Mouse (Mus musculus) bone marrow macrophage, adult 2 months (primary cell): ENCODE results near the gene Faim2. TPM values are rescaled to one million over a fixed set of nuclear protein-coding genes. Genes with fewer than 3 reads are reported as not detected.

Experiments
- H3K27ac ChIP-seq: 2 replicates; pipeline ENCODE4 v1.5.1; 2012; ENCODE audit warnings: low read depth, low read length; ENCODE audit not compliant: insufficient read depth
- H3K4me1 ChIP-seq: 2 replicates; pipeline ENCODE4 v1.6.1; 2012; ENCODE audit warnings: low read length; ENCODE audit not compliant: control insufficient read depth, insufficient read depth
- H3K4me3 ChIP-seq: 2 replicates; pipeline ENCODE4 v1.5.1; 2012; ENCODE audit warnings: mild to moderate bottlenecking, low read length, moderate library complexity; ENCODE audit not compliant: insufficient read depth
- CTCF ChIP-seq: IDR thresholded peaks from 2 replicates; pipeline ENCODE4 v1.5.1; 2012; ENCODE audit warnings: low read depth, mild to moderate bottlenecking, low read length, moderate library complexity
- POLR2A ChIP-seq: IDR thresholded peaks from 2 replicates; pipeline ENCODE4 v1.6.1; 2012; ENCODE audit warnings: mild to moderate bottlenecking, low read depth, low read length, borderline replicate concordance
- polyA plus RNA-seq: library from polyadenylated mRNA; stranded (reverse); fragments of >200 nt; gene quantifications from 2 replicates; pipeline ENCODE4 v1.2.4, GENCODE M21; 2012; ENCODE audit not compliant: missing spikeins, insufficient read depth, insufficient read length

Faim2 gene
- polyA plus RNA-seq, 1 experiment = 0.05 TPM

GRCm38 (mm10) chr15:99498781-99499180, 29.2 kb downstream of the Faim2 start:
- no peak overlapping the region for H3K27ac ChIP-seq
- no peak overlapping the region for H3K4me3 ChIP-seq
- TF ChIP-seq POLR2A (no peak), CTCF (no peak)
- peaks cover 15% of the 10 kb centered on the region for H3K4me1 ChIP-seq

DNA sequence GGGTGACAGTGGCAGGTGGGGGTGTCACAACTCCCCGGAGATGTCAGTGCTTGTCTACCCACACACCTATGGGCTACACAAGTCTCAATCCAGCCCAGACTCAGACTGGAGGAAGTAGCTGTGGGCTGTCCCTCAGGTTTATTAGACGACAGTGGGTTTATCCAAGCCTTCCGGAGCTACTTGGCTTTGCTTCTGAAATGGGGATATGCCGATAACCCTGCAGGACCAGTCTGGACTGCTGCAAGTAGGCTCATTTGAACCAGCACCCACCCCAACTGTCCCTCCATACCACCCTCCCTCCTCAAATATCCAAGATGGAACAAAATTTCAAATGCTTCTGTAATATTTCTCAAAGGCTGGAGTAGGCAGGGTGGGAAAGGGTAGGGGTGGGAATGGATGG, 29.6 kb downstream of the Faim2 start:
- no peak for TF ChIP-seq POLR2A
- TF ChIP-seq CTCF = no peak
- H3K4me3 ChIP-seq = no peak overlapping the region
- H3K4me1 ChIP-seq = peaks cover 15% of the 10 kb centered on the region
- H3K27ac ChIP-seq = peak overlapping the region; percentile 38

GRCm38 (mm10) chr15:99497527-99498242, 30.3 kb downstream of the Faim2 start:
- Histone ChIP-seq H3K27ac (peak overlapping the region; percentile 63), H3K4me1 (peaks cover 15% of the 10 kb centered on the region), H3K4me3 (peak overlapping the region; percentile 26)
- TF ChIP-seq POLR2A = no peak
- TF ChIP-seq CTCF = no peak

DNA sequence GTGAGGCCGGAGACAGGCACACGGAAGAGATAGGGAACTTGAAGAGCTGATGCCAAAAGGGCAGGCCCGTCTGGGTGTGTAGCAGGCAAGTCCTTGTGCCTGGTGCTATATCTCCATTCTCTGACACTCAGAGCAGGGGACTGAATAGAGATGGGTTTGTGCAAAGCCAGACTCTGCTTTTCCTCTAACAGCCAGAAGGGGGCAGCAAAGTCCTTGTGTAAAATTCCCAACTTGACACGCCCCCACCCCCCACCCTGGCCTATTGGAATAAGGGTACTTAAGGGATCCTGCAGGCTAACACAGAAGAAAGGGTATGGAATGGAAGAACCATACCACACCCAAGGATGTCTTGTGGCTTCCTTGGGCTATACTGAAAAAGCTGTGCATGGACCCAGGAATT, 30.9 kb downstream of the Faim2 start:
- TF ChIP-seq POLR2A (no peak), CTCF (peak; percentile 70; the same call in 1 of the 2 replicates)
- H3K4me1 ChIP-seq = peaks cover 15% of the 10 kb centered on the region
- no peak overlapping the region for H3K27ac ChIP-seq
- H3K4me3 ChIP-seq = no peak overlapping the region

GRCm38 (mm10) chr15:99484745-99485144, 43.2 kb downstream of the Faim2 start:
- Histone ChIP-seq H3K4me1 (peaks cover 9% of the 10 kb centered on the region; the same call in 1 of the 2 replicates), H3K27ac (no peak overlapping the region), H3K4me3 (no peak overlapping the region)
- TF ChIP-seq CTCF = no peak
- TF ChIP-seq POLR2A = no peak

DNA sequence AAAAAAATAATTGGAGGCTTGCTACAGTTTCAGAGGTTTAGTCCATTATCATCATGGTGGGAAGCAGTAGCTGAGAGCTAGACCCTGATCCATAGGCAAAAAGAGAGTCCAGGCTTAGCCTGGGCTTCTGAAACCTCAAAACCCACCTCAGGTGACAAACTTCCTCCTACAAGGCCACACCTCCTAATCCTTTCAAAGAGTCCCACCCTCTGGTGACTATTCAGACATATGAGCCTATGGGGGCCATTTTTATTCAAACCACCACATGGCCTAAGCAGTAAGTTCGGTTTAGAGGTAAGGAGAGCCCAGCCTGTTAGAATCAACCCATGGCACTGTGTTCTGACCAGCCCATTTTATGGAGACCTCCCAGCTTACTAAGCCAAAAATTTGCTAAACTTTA, 52.2 kb downstream of the Faim2 start:
- Histone ChIP-seq H3K27ac (no peak overlapping the region), H3K4me1 (peaks cover 6% of the 10 kb centered on the region), H3K4me3 (no peak overlapping the region)
- no peak for TF ChIP-seq CTCF
- TF ChIP-seq POLR2A = no peak

- peak within 1 kb of the TSS; percentile 49 for H3K27ac ChIP-seq
- peaks cover 6% of the 10 kb centered on the region for H3K4me1 ChIP-seq
- TF ChIP-seq POLR2A (no peak), CTCF (no peak)
- peak within 1 kb of the TSS; percentile 77 for H3K4me3 ChIP-seq
Measured at GRCm38 (mm10) chr15:99474576-99474926, 53.4 kb downstream of the Faim2 start, which contains the start of gene Bcdin3d. Bcdin3d (minus strand) TSS chr15:99474730.

- no peak for TF ChIP-seq CTCF
- no peak for TF ChIP-seq POLR2A
- peaks cover 6% of the 10 kb centered on the region for H3K4me1 ChIP-seq
- peak overlapping the region; percentile 49 for H3K27ac ChIP-seq
- peak overlapping the region; percentile 77 for H3K4me3 ChIP-seq
Measured at GRCm38 (mm10) chr15:99473801-99474575, 54.0 kb downstream of the Faim2 start.

DNA sequence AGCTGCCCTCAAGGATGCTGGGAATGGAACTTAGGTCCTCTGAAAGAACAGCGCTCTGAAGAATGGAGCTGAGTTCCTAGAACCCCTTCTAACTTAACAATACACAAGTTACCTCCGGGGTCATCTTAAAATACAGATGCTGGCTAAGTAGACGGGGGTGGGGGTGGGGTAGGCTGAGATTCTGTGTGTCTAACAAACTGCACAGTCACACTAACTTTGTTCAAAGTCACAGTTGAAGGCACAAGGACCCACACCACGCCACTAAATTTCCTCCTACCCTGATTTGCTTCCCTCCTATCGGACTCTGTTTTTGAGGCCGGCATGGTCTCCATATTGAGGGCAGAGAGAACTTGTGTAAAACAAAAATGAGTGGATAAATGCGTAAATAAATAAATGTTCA, 55.0 kb downstream of the Faim2 start:
- Histone ChIP-seq H3K27ac (no peak overlapping the region), H3K4me1 (peaks cover 6% of the 10 kb centered on the region), H3K4me3 (no peak overlapping the region)
- no peak for TF ChIP-seq CTCF
- no peak for TF ChIP-seq POLR2A

DNA sequence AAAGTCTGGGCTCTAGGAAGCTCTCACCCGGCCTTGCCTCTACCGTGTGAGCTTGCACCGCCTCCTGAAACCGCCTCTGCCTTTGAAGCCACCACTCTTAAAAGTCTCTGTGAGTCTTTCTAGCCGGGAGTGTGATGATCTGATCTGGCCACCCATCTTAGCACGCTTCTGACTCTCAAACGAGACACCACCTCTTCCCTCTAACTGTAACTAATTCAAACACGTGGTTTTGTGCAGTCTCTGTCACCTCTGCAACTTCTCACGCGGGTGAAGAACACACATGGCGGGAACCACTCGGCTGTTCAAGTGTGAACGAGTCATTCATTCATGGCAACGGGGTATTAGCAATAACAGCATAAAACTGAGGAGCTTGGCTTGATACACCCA, 56.3 kb downstream of the Faim2 start:
- Histone ChIP-seq H3K27ac (no peak overlapping the region), H3K4me3 (no peak overlapping the region), H3K4me1 (peaks cover 6% of the 10 kb centered on the region)
- TF ChIP-seq POLR2A = no peak
- no peak for TF ChIP-seq CTCF
